Comparison of ENCODE assay signal across 10 mouse cellular contexts in the genomic region with DNA sequence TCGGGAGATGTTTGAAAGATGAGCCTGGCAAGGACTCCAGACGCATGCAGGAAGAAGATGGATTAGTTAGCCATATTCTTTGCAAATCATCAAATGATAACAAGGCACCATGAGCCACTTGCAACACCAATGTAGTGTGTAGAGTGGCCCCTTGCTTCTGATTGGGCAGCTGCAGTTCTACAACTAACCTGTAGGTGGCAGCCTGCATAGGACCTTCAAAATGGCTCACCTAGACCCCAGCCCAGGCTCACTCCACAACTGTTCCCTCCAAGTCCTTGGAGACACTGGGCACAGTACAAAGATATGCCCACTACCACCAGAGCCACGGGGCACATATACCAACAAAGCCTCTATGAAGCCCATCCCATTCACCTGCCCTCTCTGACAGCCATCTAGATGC. TPM values are rescaled to one million over a fixed set of nuclear protein-coding genes. Genes with fewer than 3 reads are reported as not detected.
DNase-seq lines count a peak whose midpoint lies in the region; ATAC-seq and TF ChIP-seq lines count a peak whose summit lies in the region.
"Had no signal": no experiment of that assay in that cellular context is flagged by ENCODE, and none has a peak within 500 bp of the region (broad histone marks: within the 10 kb centered on the region; RNA-seq: fewer than 3 reads in every experiment).

No protein-coding gene starts in this region.

- no peak overlapping the region for H3K4me2 ChIP-seq in intestine, postnatal 0 days (replicated peaks; ENCODE audit: low read depth)
- H3K4me2 ChIP-seq in intestine, embryonic 15.5 days (replicated peaks): no peak overlapping the region
- H3K4me2 ChIP-seq in hindbrain, postnatal 0 days (ENCODE audit: low read depth, low read length): no peak overlapping the region
- H3K4me2 ChIP-seq: neural tube, embryonic 12.5 days had no signal

- TF ChIP-seq POLR2A in small intestine, adult 2 months (IDR thresholded peaks at IDR 0.05; ENCODE audit: low read depth, low read length): no peak

- WGBS in intestine, postnatal 0 days: 47% methylated on average over 3 of the region's 3 CpGs
- WGBS in intestine, embryonic 15.5 days: 55% methylated on average over 3 of the region's 3 CpGs
- 67% methylated on average over 3 of the region's 3 CpGs for WGBS in hindbrain, postnatal 0 days
- WGBS in small intestine, adult 2 months: 50% methylated on average over 3 of the region's 3 CpGs

- in situ Hi-C loops in ES-E14 (cut with MboI; ENCODE audit: low sequenced_read_pairs in 2 of 2, unreplicated experiment in 2 of 2): no loop called here

- H3K4me3 ChIP-seq in intestine, postnatal 0 days (ENCODE audit: low read depth, low read length): no peak overlapping the region
- no peak overlapping the region for H3K4me3 ChIP-seq in intestine, embryonic 15.5 days (replicated peaks)
- no peak overlapping the region for H3K4me3 ChIP-seq in ES-E14 (ENCODE audit: insufficient read depth in 1 of 2, low read depth in 1 of 2, low read length in 2 of 2, poor library complexity in 1 of 2, severe bottlenecking in 1 of 2)
- no peak overlapping the region for H3K4me3 ChIP-seq in hindbrain, postnatal 0 days (ENCODE audit: low read length)
- H3K4me3 ChIP-seq in small intestine, adult 2 months (ENCODE audit: low read depth, low read length): no peak overlapping the region
- H3K4me3 ChIP-seq: neural tube, embryonic 12.5 days had no signal

- H3K9me3 ChIP-seq in intestine, postnatal 0 days (ENCODE audit: control insufficient read depth): no peaks in the 10 kb centered on the region
- H3K9me3 ChIP-seq in intestine, embryonic 15.5 days: no peaks in the 10 kb centered on the region
- no peaks in the 10 kb centered on the region for H3K9me3 ChIP-seq in ES-E14 (ENCODE audit: control insufficient read depth, insufficient read depth, low read depth, low read length)
- H3K9me3 ChIP-seq in hindbrain, postnatal 0 days (ENCODE audit: low read length): no peaks in the 10 kb centered on the region
- H3K9me3 ChIP-seq: neural tube, embryonic 12.5 days had no signal

- H3K27ac ChIP-seq in intestine, postnatal 0 days (ENCODE audit: low read depth, low read length): no peak overlapping the region
- no peak overlapping the region for H3K27ac ChIP-seq in intestine, embryonic 15.5 days
- no peak overlapping the region for H3K27ac ChIP-seq in ES-E14 (ENCODE audit: insufficient read depth, low read depth, low read length, poor library complexity, severe bottlenecking)
- H3K27ac ChIP-seq in hindbrain, postnatal 0 days: no peak overlapping the region
- H3K27ac ChIP-seq in small intestine, adult 2 months (ENCODE audit: insufficient read depth, low read depth, low read length): no peak overlapping the region
- H3K27ac ChIP-seq: neural tube, embryonic 12.5 days had no signal

- TF ChIP-seq CTCF in intestine, postnatal 0 days (IDR thresholded peaks at IDR 0.05; ENCODE audit: low read depth): peak; percentile 70
- peak; percentile 82 for TF ChIP-seq CTCF in hindbrain, postnatal 0 days (IDR thresholded peaks at IDR 0.05; ENCODE audit: low read depth)
- 0 out of 2 replicates have a peak, but pooled peaks have one; percentile 4 for TF ChIP-seq CTCF in small intestine, adult 2 months (IDR thresholded peaks at IDR 0.05; ENCODE audit: extremely low read depth, insufficient read length, insufficient replicate concordance, low read depth, low read length)

- no peaks in the 10 kb centered on the region for H3K27me3 ChIP-seq in intestine, postnatal 0 days (replicated peaks; ENCODE audit: control insufficient read depth, insufficient read depth, low read length)
- no peaks in the 10 kb centered on the region for H3K27me3 ChIP-seq in intestine, embryonic 15.5 days (replicated peaks)
- no peaks in the 10 kb centered on the region for H3K27me3 ChIP-seq in hindbrain, postnatal 0 days (ENCODE audit: insufficient read depth, low read length)
- H3K27me3 ChIP-seq in small intestine, adult 2 months (ENCODE audit: control insufficient read depth, insufficient read depth, low read length): no peaks in the 10 kb centered on the region
- H3K27me3 ChIP-seq: neural tube, embryonic 12.5 days had no signal

- ATAC-seq in intestine, postnatal 0 days: no peak
- ATAC-seq in intestine, embryonic 15.5 days: no peak
- no peak for ATAC-seq in hindbrain, postnatal 0 days
- no peak for ATAC-seq in erythroid progenitor cell, adult 5-6 weeks (replicated peaks; ENCODE audit: low FRiP score, poor library complexity, severe bottlenecking)

- DNase-seq in ES-E14 (ENCODE audit: low read depth, low spot score): peak; percentile 17
- peak; percentile 4 for DNase-seq in WW6 (ENCODE audit: low read depth, low spot score)
- DNase-seq in hindbrain, postnatal 0 days (ENCODE audit: low spot score): peak; percentile 46
- DNase-seq in spleen, adult 18-20 months: no peak

- no peak overlapping the region for H3K9ac ChIP-seq in intestine, postnatal 0 days (ENCODE audit: low read depth, low read length)
- H3K9ac ChIP-seq in intestine, embryonic 15.5 days: no peak overlapping the region
- H3K9ac ChIP-seq in ES-E14 (ENCODE audit: insufficient read depth, low read depth, low read length, poor library complexity, severe bottlenecking): no peak overlapping the region
- H3K9ac ChIP-seq in hindbrain, postnatal 0 days (replicated peaks; ENCODE audit: low read length): no peak overlapping the region
- H3K9ac ChIP-seq: neural tube, embryonic 12.5 days had no signal

- no peaks in the 10 kb centered on the region for H3K4me1 ChIP-seq in intestine, postnatal 0 days (replicated peaks; ENCODE audit: control insufficient read depth, insufficient read depth, low read length)
- H3K4me1 ChIP-seq in intestine, embryonic 15.5 days (replicated peaks): no peaks in the 10 kb centered on the region
- no peaks in the 10 kb centered on the region for H3K4me1 ChIP-seq in ES-E14 (ENCODE audit: control insufficient read depth in 2 of 2, insufficient read depth in 2 of 2, low read length in 2 of 2, poor library complexity in 1 of 2)
- H3K4me1 ChIP-seq in hindbrain, postnatal 0 days (ENCODE audit: insufficient read depth, low read length): no peaks in the 10 kb centered on the region
- no peaks in the 10 kb centered on the region for H3K4me1 ChIP-seq in small intestine, adult 2 months (ENCODE audit: control insufficient read depth, insufficient read depth, insufficient read length, low read length)
- H3K4me1 ChIP-seq: neural tube, embryonic 12.5 days had no signal

- no peaks in the 10 kb centered on the region for H3K36me3 ChIP-seq in intestine, postnatal 0 days (ENCODE audit: control insufficient read depth, insufficient read depth)
- no peaks in the 10 kb centered on the region for H3K36me3 ChIP-seq in intestine, embryonic 15.5 days
- no peaks in the 10 kb centered on the region for H3K36me3 ChIP-seq in ES-E14 (ENCODE audit: control insufficient read depth, insufficient read depth, low read length, poor library complexity, severe bottlenecking)
- no peaks in the 10 kb centered on the region for H3K36me3 ChIP-seq in hindbrain, postnatal 0 days (ENCODE audit: insufficient read depth, low read length)
- H3K36me3 ChIP-seq in small intestine, adult 2 months (ENCODE audit: control insufficient read depth, insufficient read depth, low read length): no peaks in the 10 kb centered on the region
- H3K36me3 ChIP-seq: neural tube, embryonic 12.5 days had no signal

TF ChIP-seq in ES-E14, 5 proteins besides CTCF, POLR2A, EP300 and RAD21:
- TF ChIP-seq ZC3H11A (IDR thresholded peaks at IDR 0.05; ENCODE audit: borderline replicate concordance, low read depth, low read length) (no peak), HCFC1 (IDR thresholded peaks at IDR 0.05; ENCODE audit: borderline replicate concordance, insufficient read depth, low read length) (no peak), MAFK (IDR thresholded peaks at IDR 0.05; ENCODE audit: insufficient read depth, low read depth, low read length) (no peak), ZNF384 (IDR thresholded peaks at IDR 0.05; ENCODE audit: low read depth, low read length) (no peak), CHD2 (IDR thresholded peaks at IDR 0.05; ENCODE audit: low read depth, low read length) (no peak)

RNA-seq across cellular contexts. Expression of a gene that starts 35.4 kb away (rescaled TPM):
- polyA plus RNA-seq in intestine, postnatal 0 days (2015; fragmentation: Nextera tagmentation; extraction: Ambion mirVana): not detected in 2 replicates
- polyA plus RNA-seq in intestine, embryonic 15.5 days (2015; fragmentation: Nextera tagmentation; extraction: Ambion mirVana): not detected in 2 replicates
- total RNA-seq in ES-E14 (2012; rRNA removed): not detected in 2 replicates
- 3.0 and 3.8 TPM in 2 replicates for total RNA-seq in hindbrain, postnatal 0 days (2014; rRNA removed)
- polyA plus RNA-seq in hindbrain, postnatal 0 days (2015; fragmentation: Nextera tagmentation; extraction: Ambion mirVana): 2.0 and 2.4 TPM in 2 replicates
- not detected in 2 replicates for polyA plus RNA-seq in small intestine, adult 2 months (2012; rRNA removed)
- not detected in 2 replicates for total RNA-seq in erythroid progenitor cell, adult 5-6 weeks (2015; ENCODE audit: low replicate concordance)
- not detected in 2 replicates for total RNA-seq in erythroid progenitor cell, adult 5-6 weeks (2017; ENCODE audit: low replicate concordance)
- polyA plus RNA-seq: large intestine, adult 2 months had no signal

RNA-seq across cellular contexts. Expression of a gene that starts 52.3 kb away (rescaled TPM):
- polyA plus RNA-seq in intestine, postnatal 0 days (2015; fragmentation: Nextera tagmentation; extraction: Ambion mirVana): 0.05 and 0.14 TPM in 2 replicates
- polyA plus RNA-seq in intestine, embryonic 15.5 days (2015; fragmentation: Nextera tagmentation; extraction: Ambion mirVana): 0.15 and 0.27 TPM in 2 replicates
- total RNA-seq in ES-E14 (2012; rRNA removed): 0.74 and 0.80 TPM in 2 replicates
- total RNA-seq in hindbrain, postnatal 0 days (2014; rRNA removed): 41.3 and 52.8 TPM in 2 replicates
- polyA plus RNA-seq in hindbrain, postnatal 0 days (2015; fragmentation: Nextera tagmentation; extraction: Ambion mirVana): 8.2 and 8.4 TPM in 2 replicates
- polyA plus RNA-seq in small intestine, adult 2 months (2012; rRNA removed): 0.01 TPM in 2 replicates
- total RNA-seq in erythroid progenitor cell, adult 5-6 weeks (2015; ENCODE audit: low replicate concordance): not detected in 2 replicates
- not detected in 2 replicates for total RNA-seq in erythroid progenitor cell, adult 5-6 weeks (2017; ENCODE audit: low replicate concordance)

Comparison
In these comparisons a context has a peak if more than half of its experiments do, and no peak if none do; other contexts are left out.
1. CTCF ChIP-seq: peak in every context shown above with its lines; median percentile 82 in hindbrain, postnatal 0 days; 70 in intestine, postnatal 0 days; 4 in small intestine, adult 2 months.
2. DNase-seq: peak in ES-E14 (single experiment), WW6 (single experiment) and hindbrain, postnatal 0 days (single experiment); none in spleen, adult 18-20 months (0 of 2).